Mouse (Mus musculus): ENCODE results near the gene Srebf2.
A peak's percentile ranks its signal among the peaks of the same experiment; 100 is the strongest.

Srebf2 gene

GRCm38 (mm10) chr15:82216142-82216827 is 69.3 kb downstream of the Srebf2 start:
- peaks cover 67% of the 10 kb centered on the region for H3K27me3 ChIP-seq (ENCODE audit: insufficient read depth, low read length)
- TF ChIP-seq NANOG (IDR thresholded peaks at IDR 0.05; ENCODE audit: borderline replicate concordance, low read length) (no peak), POU5F1 (IDR thresholded peaks at IDR 0.05; ENCODE audit: borderline replicate concordance, low read length) (no peak), CTCF (conservative IDR thresholded peaks at IDR 0.05; ENCODE audit: low read length) (no peak)
- H3K4me3 ChIP-seq (replicated peaks; ENCODE audit: low read length): peak overlapping the region; percentile 59
- H3K4me1 ChIP-seq (replicated peaks; ENCODE audit: low read depth, low read length): peaks cover 79% of the 10 kb centered on the region
- H3K9me3 ChIP-seq (ENCODE audit: low read length): no peaks in the 10 kb centered on the region
- no peaks in the 10 kb centered on the region for H3K36me3 ChIP-seq (ENCODE audit: insufficient read depth, low read length)

GRCm38 (mm10) chr15:82217039-82217438 is 70.1 kb downstream of the Srebf2 start:
- H3K4me3 ChIP-seq (replicated peaks; ENCODE audit: low read length): peak overlapping the region; percentile 59
- no peak for TF ChIP-seq NANOG (IDR thresholded peaks at IDR 0.05; ENCODE audit: borderline replicate concordance, low read length)
- no peak for TF ChIP-seq POU5F1 (IDR thresholded peaks at IDR 0.05; ENCODE audit: borderline replicate concordance, low read length)
- no peak for TF ChIP-seq CTCF (conservative IDR thresholded peaks at IDR 0.05; ENCODE audit: low read length)
- no peaks in the 10 kb centered on the region for H3K9me3 ChIP-seq (ENCODE audit: low read length)
- no peaks in the 10 kb centered on the region for H3K36me3 ChIP-seq (ENCODE audit: insufficient read depth, low read length)
- peaks cover 59% of the 10 kb centered on the region for H3K27me3 ChIP-seq (ENCODE audit: insufficient read depth, low read length)
- H3K4me1 ChIP-seq (replicated peaks; ENCODE audit: low read depth, low read length): peaks cover 82% of the 10 kb centered on the region

DNA sequence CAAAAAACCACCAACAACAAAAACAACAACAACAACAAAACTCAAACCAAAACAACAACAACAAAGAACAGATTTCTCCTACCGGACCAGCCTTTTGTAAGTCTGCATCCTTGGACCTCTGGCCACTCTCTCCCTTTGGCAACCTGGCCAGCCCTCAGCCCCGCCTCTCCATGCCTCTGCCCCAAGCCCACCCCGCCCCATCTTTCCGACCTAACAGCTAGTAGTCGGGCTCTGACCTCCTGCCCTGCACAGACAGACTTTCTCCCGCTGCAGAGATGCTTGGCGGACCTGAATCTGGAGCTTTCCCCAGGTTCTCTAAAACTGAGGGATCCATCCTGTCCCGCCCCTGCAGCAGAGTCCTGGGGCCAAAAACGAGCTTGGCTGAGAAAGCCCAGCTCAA is 71.0 kb downstream of the Srebf2 start:
- Histone ChIP-seq H3K36me3 (ENCODE audit: insufficient read depth, low read length) (no peaks in the 10 kb centered on the region), H3K9me3 (ENCODE audit: low read length) (no peaks in the 10 kb centered on the region), H3K27me3 (ENCODE audit: insufficient read depth, low read length) (peaks cover 59% of the 10 kb centered on the region), H3K4me1 (replicated peaks; ENCODE audit: low read depth, low read length) (peaks cover 86% of the 10 kb centered on the region), H3K4me3 (replicated peaks; ENCODE audit: low read length) (peak overlapping the region; percentile 43; the same call in 1 of the 2 replicates)
- no peak for TF ChIP-seq CTCF (conservative IDR thresholded peaks at IDR 0.05; ENCODE audit: low read length)
- no peak for TF ChIP-seq NANOG (IDR thresholded peaks at IDR 0.05; ENCODE audit: borderline replicate concordance, low read length)

- H3K27me3 ChIP-seq (ENCODE audit: insufficient read depth, low read length): peaks cover 56% of the 10 kb centered on the region
- H3K9me3 ChIP-seq (ENCODE audit: low read length): no peaks in the 10 kb centered on the region
- H3K4me1 ChIP-seq (replicated peaks; ENCODE audit: low read depth, low read length): peaks cover 85% of the 10 kb centered on the region
- peak overlapping the region; percentile 43 for H3K4me3 ChIP-seq (replicated peaks; ENCODE audit: low read length)
- TF ChIP-seq CTCF (conservative IDR thresholded peaks at IDR 0.05; ENCODE audit: low read length): no peak
- no peak; the same call in 1 of the 2 replicates for TF ChIP-seq POU5F1 (IDR thresholded peaks at IDR 0.05; ENCODE audit: borderline replicate concordance, low read length)
- TF ChIP-seq NANOG (IDR thresholded peaks at IDR 0.05; ENCODE audit: borderline replicate concordance, low read length): no peak
- no peaks in the 10 kb centered on the region for H3K36me3 ChIP-seq (ENCODE audit: insufficient read depth, low read length)
Measured at GRCm38 (mm10) chr15:82218778-82219666, 72.0 kb downstream of the Srebf2 start.

GRCm38 (mm10) chr15:82220003-82220675 is 73.2 kb downstream of the Srebf2 start:
- Histone ChIP-seq H3K9me3 (ENCODE audit: low read length) (no peaks in the 10 kb centered on the region), H3K4me3 (replicated peaks; ENCODE audit: low read length) (0 out of 2 replicates have a peak overlapping the region, but pooled peaks have one; percentile 8), H3K27me3 (ENCODE audit: insufficient read depth, low read length) (peaks cover 58% of the 10 kb centered on the region), H3K4me1 (replicated peaks; ENCODE audit: low read depth, low read length) (peaks cover 91% of the 10 kb centered on the region), H3K36me3 (ENCODE audit: insufficient read depth, low read length) (no peaks in the 10 kb centered on the region)
- TF ChIP-seq POU5F1 (IDR thresholded peaks at IDR 0.05; ENCODE audit: borderline replicate concordance, low read length): no peak

DNA sequence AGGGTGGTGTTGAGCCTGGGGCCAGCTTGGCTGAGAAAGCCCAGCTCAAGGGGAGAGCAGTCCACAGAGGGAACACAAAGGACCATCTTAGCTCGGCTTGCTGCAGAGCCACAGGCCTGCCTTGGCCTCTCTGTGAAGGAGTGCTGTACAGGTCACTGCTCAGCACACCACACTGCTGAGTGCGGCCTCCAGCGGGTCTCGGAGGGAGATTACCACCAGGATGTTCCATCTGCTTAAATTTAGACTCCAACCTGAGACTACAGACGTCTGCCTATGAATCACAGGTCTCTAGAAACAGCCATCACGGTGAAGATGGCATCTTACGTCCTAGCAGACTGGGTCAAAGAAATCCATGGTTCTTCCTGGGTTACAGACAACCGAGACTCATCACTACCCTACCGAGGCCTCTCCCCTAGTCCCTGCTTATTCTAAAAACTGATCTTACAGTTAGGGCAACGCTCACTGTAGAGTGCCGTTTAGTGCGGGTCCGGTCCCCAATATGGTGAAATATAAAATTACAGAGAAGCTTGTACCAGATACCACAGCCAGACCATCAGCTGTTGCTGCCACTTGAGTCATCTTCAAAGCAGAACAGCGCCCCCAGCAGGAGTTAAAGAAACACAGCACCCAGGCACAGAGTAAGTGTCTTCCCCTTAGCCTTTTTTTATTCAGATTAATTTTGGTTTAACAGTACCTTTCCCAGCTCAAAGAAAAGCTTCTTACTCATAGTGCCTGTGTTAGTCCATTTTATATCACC is 74.3 kb downstream of the Srebf2 start:
- Histone ChIP-seq H3K4me1 (replicated peaks; ENCODE audit: low read depth, low read length) (peaks cover 91% of the 10 kb centered on the region), H3K36me3 (ENCODE audit: insufficient read depth, low read length) (no peaks in the 10 kb centered on the region), H3K4me3 (replicated peaks; ENCODE audit: low read length) (peak overlapping the region; percentile 8; the same call in 1 of the 2 replicates), H3K9me3 (ENCODE audit: low read length) (no peaks in the 10 kb centered on the region), H3K27me3 (ENCODE audit: insufficient read depth, low read length) (peaks cover 58% of the 10 kb centered on the region)
- TF ChIP-seq CTCF (conservative IDR thresholded peaks at IDR 0.05; ENCODE audit: low read length) (peak; percentile 71), NANOG (IDR thresholded peaks at IDR 0.05; ENCODE audit: borderline replicate concordance, low read length) (no peak)

DNA sequence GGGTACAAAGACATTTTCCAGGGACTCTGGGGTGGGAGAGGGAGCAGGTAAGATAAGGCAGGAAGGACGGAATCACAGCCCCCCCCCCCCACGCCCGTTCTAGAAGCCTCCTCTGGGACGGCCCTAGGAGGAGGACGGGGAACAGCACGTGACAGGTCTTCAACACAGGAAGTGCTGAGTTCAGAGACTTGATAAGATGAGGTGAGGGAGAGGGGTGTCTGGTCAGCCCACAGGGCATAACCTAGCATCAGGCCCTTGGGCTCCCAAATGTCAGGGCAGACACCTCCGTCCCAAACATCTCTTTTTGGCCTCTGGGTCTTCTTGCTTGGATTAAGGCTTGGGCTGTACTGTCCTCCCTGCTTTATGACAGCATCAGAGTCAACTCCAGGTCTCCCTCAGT is 76.3 kb downstream of the Srebf2 start:
- Histone ChIP-seq H3K4me1 (replicated peaks; ENCODE audit: low read depth, low read length) (peaks cover 76% of the 10 kb centered on the region), H3K27me3 (ENCODE audit: insufficient read depth, low read length) (peaks cover 46% of the 10 kb centered on the region), H3K4me3 (replicated peaks; ENCODE audit: low read length) (no peak overlapping the region), H3K36me3 (ENCODE audit: insufficient read depth, low read length) (no peaks in the 10 kb centered on the region), H3K9me3 (ENCODE audit: low read length) (no peaks in the 10 kb centered on the region)
- TF ChIP-seq NANOG (IDR thresholded peaks at IDR 0.05; ENCODE audit: borderline replicate concordance, low read length) (no peak), POU5F1 (IDR thresholded peaks at IDR 0.05; ENCODE audit: borderline replicate concordance, low read length) (no peak), CTCF (conservative IDR thresholded peaks at IDR 0.05; ENCODE audit: low read length) (no peak)
